Mouse (Mus musculus) midbrain, postnatal 0 days (tissue): Measurements from ENCODE around the gene Bloc1s1. TPM values are rescaled to one million over a fixed set of nuclear protein-coding genes. Genes with fewer than 3 reads are reported as not detected.

ENCODE experiments used
- ATAC-seq: fragments of 200-750 bp; cut with Nextera tagmentation; 2 replicates; pipeline ENCODE4 v1.8.0; 2017; ENCODE audit warnings: moderate number of reproducible peaks, mild to moderate bottlenecking, moderate TSS enrichment, moderate library complexity; ENCODE audit not compliant: low FRiP score
- DNase-seq: peaks from one replicate; pipeline ENCODE4 v3.0.0-alpha.2; 2015; ENCODE audit warnings: low spot score
- H3K27ac ChIP-seq: fragments of 300-500 bp; sonication (generic); 2 replicates; pipeline ENCODE4 v1.5.1; 2014; ENCODE audit warnings: low read depth, mild to moderate bottlenecking, low read length, mixed read lengths
- H3K27me3 ChIP-seq: fragments of 300-500 bp; sonication (generic); 2 replicates; pipeline ENCODE4 v1.6.1; 2014; ENCODE audit warnings: low read length, control low read depth, mixed read lengths; ENCODE audit not compliant: insufficient read depth
- H3K36me3 ChIP-seq: fragments of 300-500 bp; sonication (generic); 2 replicates; pipeline ENCODE4 v1.6.1; 2014; ENCODE audit warnings: low read length, control low read depth, mixed read lengths; ENCODE audit not compliant: insufficient read depth
- H3K4me1 ChIP-seq: fragments of 300-500 bp; sonication (generic); 2 replicates; pipeline ENCODE4 v1.6.1; 2014; ENCODE audit warnings: mild to moderate bottlenecking, control low read depth, antibody characterized with exemption, low read length, mixed read lengths; ENCODE audit not compliant: insufficient read depth
- H3K4me2 ChIP-seq: fragments of 300-500 bp; sonication (generic); 2 replicates; pipeline ENCODE4 v1.6.1; 2014; ENCODE audit warnings: low read depth, mild to moderate bottlenecking, low read length, mixed read lengths; ENCODE audit not compliant: poor library complexity, severe bottlenecking
- H3K4me3 ChIP-seq: fragments of 300-500 bp; sonication (generic); 2 replicates; pipeline ENCODE4 v1.5.1; 2014; ENCODE audit warnings: low read depth, mild to moderate bottlenecking, low read length, moderate library complexity
- H3K9ac ChIP-seq: fragments of 300-500 bp; sonication (generic); replicated peaks from 2 replicates; pipeline ENCODE4 v1.6.1; 2014; ENCODE audit warnings: mild to moderate bottlenecking, low read length, moderate library complexity, mixed read lengths; ENCODE audit not compliant: poor library complexity, severe bottlenecking
- H3K9me3 ChIP-seq: fragments of 300-500 bp; sonication (generic); 2 replicates; pipeline ENCODE4 v1.6.1; 2016; ENCODE audit warnings: low read length, control low read depth
- CTCF ChIP-seq: IDR thresholded peaks from 2 replicates; pipeline ENCODE4 v1.5.1; 2016; ENCODE audit warnings: antibody characterized with exemption, mild to moderate bottlenecking
- WGBS: fragments of 180-500 bp; shearing (Covaris S2); extraction: QIAGEN DNeasy Blood & Tissue Kit; methylation state at CpG from one replicate; pipeline ENCODE4 v1.1.7; 2014; 5-methylcytosine and 5-hydroxymethylcytosine counted together
- polyA plus RNA-seq: library from polyadenylated mRNA; unstranded; fragments of >200 nt; fragmentation: Nextera tagmentation; extraction: Ambion mirVana; gene quantifications from 2 replicates; pipeline ENCODE4 v1.2.1, GENCODE M21; 2015
- total RNA-seq: library from RNA; depleted of rRNA; stranded (reverse); fragments of >200 nt; gene quantifications from 2 replicates; pipeline ENCODE4 v1.2.3, GENCODE M21; 2014

Gene Bloc1s1
- total and polyA plus RNA-seq, 2 experiments from 2014 or later: 100 to 240 TPM

DNA sequence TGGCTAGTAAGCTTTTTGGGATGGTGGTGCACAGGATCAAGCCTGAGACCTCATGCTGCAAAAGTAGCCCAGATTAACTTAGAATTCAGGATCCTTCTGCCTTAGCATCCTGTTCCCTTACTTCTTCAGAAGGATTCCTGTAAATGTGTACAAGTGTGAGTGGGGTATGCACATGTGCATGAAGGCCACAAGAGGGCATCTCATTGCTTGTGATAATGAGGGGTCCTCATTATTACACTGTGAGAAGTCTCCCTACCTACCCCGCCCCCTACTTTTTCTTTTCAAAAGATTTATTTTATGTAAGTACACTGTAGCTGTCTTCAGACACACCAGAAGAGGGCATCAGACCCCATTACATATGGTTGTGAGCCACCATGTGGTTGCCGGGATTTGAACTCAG, 8.3 kb downstream of the Bloc1s1 start:
- Histone ChIP-seq H3K27ac (no peak overlapping the region), H3K9ac (no peak overlapping the region), H3K4me1 (peaks cover 2% of the 10 kb centered on the region; the same call in 1 of the 2 replicates), H3K4me3 (no peak overlapping the region), H3K27me3 (no peaks in the 10 kb centered on the region), H3K4me2 (no peak overlapping the region), H3K36me3 (no peaks in the 10 kb centered on the region; the same call in 1 of the 2 replicates), H3K9me3 (no peaks in the 10 kb centered on the region)
- DNase-seq (no peak), ATAC-seq (no peak)
- WGBS: 92% methylated on average over 2 of the region's 2 CpGs
- peak; percentile 56 for TF ChIP-seq CTCF

DNA sequence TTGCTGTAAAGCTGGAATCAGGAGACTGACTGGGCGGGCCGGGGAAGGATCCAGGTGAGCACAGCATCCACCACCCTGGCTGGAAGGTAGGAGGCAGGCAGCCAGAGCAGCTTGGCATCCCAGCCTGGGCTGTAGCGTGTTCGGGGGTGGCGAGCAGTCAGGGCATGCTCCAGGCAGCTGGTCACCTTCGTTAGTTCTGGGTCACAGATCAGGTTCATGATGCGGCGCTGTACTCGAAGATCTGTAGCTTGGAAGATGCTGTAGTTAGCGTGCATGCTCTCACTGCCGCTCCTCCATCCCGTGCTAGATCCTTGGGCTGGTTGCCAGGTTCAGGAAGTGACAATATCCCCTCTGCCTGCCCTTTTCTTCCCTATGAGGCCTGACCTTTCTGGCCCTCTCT, 10.1 kb downstream of the Bloc1s1 start:
- 85% methylated on average over 12 of the region's 12 CpGs for WGBS
- no peaks in the 10 kb centered on the region for H3K27me3 ChIP-seq
- H3K27ac ChIP-seq: no peak overlapping the region
- H3K4me3 ChIP-seq: no peak overlapping the region
- TF ChIP-seq CTCF: no peak
- H3K4me1 ChIP-seq: peaks cover 5% of the 10 kb centered on the region; the same call in 1 of the 2 replicates
- ATAC-seq (no peak), DNase-seq (no peak)
- no peak overlapping the region for H3K9ac ChIP-seq
- no peak overlapping the region for H3K4me2 ChIP-seq
- no peaks in the 10 kb centered on the region; the same call in 1 of the 2 replicates for H3K36me3 ChIP-seq
- H3K9me3 ChIP-seq: no peaks in the 10 kb centered on the region

DNA sequence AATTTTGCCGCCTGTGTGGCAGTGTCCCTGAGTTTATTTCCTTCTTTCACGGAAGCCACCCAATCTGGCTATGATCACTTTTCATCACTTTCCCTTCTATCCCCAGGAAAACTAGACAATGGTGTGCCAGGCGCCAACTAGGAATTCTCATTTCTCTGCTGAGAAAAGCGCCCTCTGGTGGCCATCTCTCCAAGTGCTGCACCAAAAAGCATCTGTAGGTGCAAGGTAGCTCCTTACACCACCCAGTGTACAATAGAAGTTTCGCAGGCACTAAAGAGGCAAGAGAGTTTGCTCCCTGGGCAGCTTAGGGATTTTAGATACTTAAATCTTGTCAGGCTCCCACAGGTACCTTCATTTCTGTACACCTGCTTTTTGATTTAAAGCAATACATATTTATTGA, 10.6 kb downstream of the Bloc1s1 start:
- no peaks in the 10 kb centered on the region; the same call in 1 of the 2 replicates for H3K36me3 ChIP-seq
- 9% methylated on average over 5 of the region's 5 CpGs for WGBS
- TF ChIP-seq CTCF: peak; percentile 99
- no peaks in the 10 kb centered on the region for H3K27me3 ChIP-seq
- ATAC-seq (peak; percentile 35), DNase-seq (peak; percentile 95)
- no peak overlapping the region for H3K27ac ChIP-seq
- H3K4me3 ChIP-seq: no peak overlapping the region
- peaks cover 5% of the 10 kb centered on the region; the same call in 1 of the 2 replicates for H3K4me1 ChIP-seq
- no peaks in the 10 kb centered on the region for H3K9me3 ChIP-seq
- no peak overlapping the region for H3K9ac ChIP-seq
- no peak overlapping the region for H3K4me2 ChIP-seq

DNA sequence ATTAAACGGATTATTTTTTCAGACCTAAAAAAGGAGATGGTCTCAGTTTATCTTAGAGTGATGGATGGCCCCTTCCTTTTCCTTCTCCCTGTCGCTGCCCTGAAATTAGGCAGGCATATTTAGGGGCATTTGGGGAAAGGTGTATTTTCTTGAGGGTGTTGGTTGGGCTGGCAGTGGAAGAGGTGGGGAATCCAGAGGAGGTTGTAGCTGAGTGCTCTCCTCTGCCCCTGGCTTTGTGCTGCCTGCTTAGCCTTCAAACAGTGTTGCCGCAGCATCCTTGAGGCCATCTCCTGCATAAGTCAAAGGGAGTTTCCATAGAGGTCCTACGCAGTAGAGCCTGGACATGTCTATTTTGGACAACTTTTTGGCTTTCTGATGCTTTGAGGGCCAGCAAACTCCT, 11.0 kb downstream of the Bloc1s1 start:
- Histone ChIP-seq H3K9ac (no peak overlapping the region), H3K4me1 (peaks cover 5% of the 10 kb centered on the region; the same call in 1 of the 2 replicates), H3K4me2 (no peak overlapping the region), H3K9me3 (no peaks in the 10 kb centered on the region), H3K27ac (no peak overlapping the region), H3K4me3 (no peak overlapping the region), H3K36me3 (no peaks in the 10 kb centered on the region; the same call in 1 of the 2 replicates), H3K27me3 (no peaks in the 10 kb centered on the region)
- ATAC-seq (no peak), DNase-seq (no peak)
- TF ChIP-seq CTCF: no peak
- 89% methylated on average over 4 of the region's 4 CpGs for WGBS

DNA sequence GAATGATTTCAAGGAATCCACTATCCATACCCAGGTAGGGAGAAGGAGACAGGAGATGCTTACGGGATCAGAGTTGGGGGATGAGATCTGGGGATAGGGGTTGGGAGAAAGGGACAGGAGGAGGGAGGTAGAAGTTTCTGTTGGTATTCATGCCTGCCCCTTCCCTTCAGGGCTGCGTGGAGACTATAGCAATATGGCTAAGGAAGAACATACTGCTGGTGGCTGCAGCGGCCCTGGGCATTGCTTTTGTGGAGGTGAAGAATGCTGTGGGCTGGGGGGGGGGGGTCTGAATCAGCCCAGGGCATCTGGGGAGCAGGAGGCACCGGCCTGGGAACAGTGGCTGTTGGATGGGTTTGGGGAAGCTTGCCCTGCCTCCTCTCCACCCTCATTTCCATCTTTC, 11.6 kb downstream of the Bloc1s1 start:
- peaks cover 5% of the 10 kb centered on the region; the same call in 1 of the 2 replicates for H3K4me1 ChIP-seq
- H3K4me3 ChIP-seq: no peak overlapping the region
- H3K27me3 ChIP-seq: no peaks in the 10 kb centered on the region
- DNase-seq (no peak), ATAC-seq (no peak)
- no peaks in the 10 kb centered on the region for H3K9me3 ChIP-seq
- H3K36me3 ChIP-seq: no peaks in the 10 kb centered on the region
- WGBS: 82% methylated on average over 4 of the region's 4 CpGs
- TF ChIP-seq CTCF: no peak
- H3K27ac ChIP-seq: no peak overlapping the region
- no peak overlapping the region for H3K9ac ChIP-seq
- H3K4me2 ChIP-seq: no peak overlapping the region

DNA sequence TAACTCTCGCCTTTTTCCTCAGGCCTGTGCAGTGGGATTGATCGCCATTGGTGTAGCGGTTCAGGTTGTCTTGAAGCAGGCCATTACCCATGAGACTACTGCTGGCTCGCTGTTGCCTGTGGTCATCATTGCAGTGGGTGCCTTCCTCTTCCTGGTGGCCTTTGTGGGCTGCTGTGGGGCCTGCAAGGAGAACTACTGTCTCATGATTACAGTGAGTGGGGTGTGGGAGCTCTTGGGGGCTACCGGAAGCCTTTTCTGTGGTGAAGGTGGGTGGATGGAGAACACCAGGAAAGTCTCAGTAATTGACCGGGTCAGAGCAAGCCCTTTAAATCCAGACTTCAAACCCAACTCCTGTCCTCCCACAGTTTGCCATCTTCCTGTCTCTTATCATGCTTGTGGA, 12.4 kb downstream of the Bloc1s1 start:
- peak overlapping the region; percentile 73; the same call in 1 of the 2 replicates for H3K4me2 ChIP-seq
- no peaks in the 10 kb centered on the region for H3K36me3 ChIP-seq
- no peaks in the 10 kb centered on the region for H3K9me3 ChIP-seq
- no peak overlapping the region for H3K9ac ChIP-seq
- DNase-seq (no peak), ATAC-seq (no peak)
- no peaks in the 10 kb centered on the region for H3K27me3 ChIP-seq
- no peak overlapping the region for H3K27ac ChIP-seq
- WGBS: 90% methylated on average over 6 of the region's 6 CpGs
- no peak overlapping the region for H3K4me3 ChIP-seq
- TF ChIP-seq CTCF: no peak
- H3K4me1 ChIP-seq: peaks cover 5% of the 10 kb centered on the region; the same call in 1 of the 2 replicates
